23 mouse cellular contexts compared by ENCODE assay signal in genomic region chr3:38324663-38325062, GRCm38 (mm10).
"Had no signal": no experiment of that assay in that cellular context is flagged by ENCODE, and none has a peak within 500 bp of the region (broad histone marks: within the 10 kb centered on the region; RNA-seq: fewer than 3 reads in every experiment).

No protein-coding gene starts in this region.

- H3K9me3 ChIP-seq: kidney, embryonic 15.5 days; limb, embryonic 12.5 days; limb, embryonic 15.5 days; neural tube, embryonic 13.5 days had no signal

- ATAC-seq: liver, postnatal 0 days; lung, postnatal 0 days had no signal

- H3K36me3 ChIP-seq: kidney, embryonic 15.5 days; limb, embryonic 12.5 days; limb, embryonic 15.5 days; neural tube, embryonic 13.5 days had no signal

- H3K4me1 ChIP-seq: limb, embryonic 12.5 days; limb, embryonic 15.5 days had no signal

- H3K4me3 ChIP-seq: kidney, embryonic 15.5 days; limb, embryonic 12.5 days; limb, embryonic 15.5 days; myocyte; neural tube, embryonic 13.5 days had no signal

- H3K9ac ChIP-seq: kidney, embryonic 15.5 days; limb, embryonic 12.5 days; limb, embryonic 15.5 days; liver, embryonic 14.5 days; liver, postnatal 0 days; lung, embryonic 14.5 days; neural tube, embryonic 13.5 days had no signal

- H3K27me3 ChIP-seq: kidney, embryonic 15.5 days; limb, embryonic 12.5 days; limb, embryonic 15.5 days; neural tube, embryonic 13.5 days had no signal

- DNase-seq: kidney, adult 11 months; kidney, adult 8-10 months; kidney, postnatal 10 days; kidney, postnatal 36 days; left cerebral cortex, postnatal 4 days; liver, postnatal 0 days; midbrain, embryonic 14.5 days; right cerebral cortex, adult 18-20 months; right cerebral cortex, postnatal 14 days; right cerebral cortex, postnatal 4 days; thymus, adult 2 months; thymus, postnatal 14 days; thymus, postnatal 4 days had no signal

- H3K4me2 ChIP-seq: kidney, embryonic 15.5 days; limb, embryonic 12.5 days; limb, embryonic 15.5 days; liver, embryonic 11.5 days; lung, embryonic 14.5 days; neural tube, embryonic 13.5 days had no signal

- H3K27ac ChIP-seq: kidney, embryonic 15.5 days; limb, embryonic 12.5 days; limb, embryonic 15.5 days; liver, embryonic 14.5 days; macrophage; neural tube, embryonic 13.5 days had no signal
